Mouse (Mus musculus): ENCODE results near the gene Erf. TPM values are rescaled to one million over a fixed set of nuclear protein-coding genes. Genes with fewer than 3 reads are reported as not detected.
"Not testable (repeated sequence)": the region's sequence is repeated elsewhere in the genome, so short reads cannot be mapped to it uniquely, and the experiment has no call there.

Erf gene
- total RNA-seq, 2 experiments from 2014 or later, result 60.8 to 65.2 TPM

DNA sequence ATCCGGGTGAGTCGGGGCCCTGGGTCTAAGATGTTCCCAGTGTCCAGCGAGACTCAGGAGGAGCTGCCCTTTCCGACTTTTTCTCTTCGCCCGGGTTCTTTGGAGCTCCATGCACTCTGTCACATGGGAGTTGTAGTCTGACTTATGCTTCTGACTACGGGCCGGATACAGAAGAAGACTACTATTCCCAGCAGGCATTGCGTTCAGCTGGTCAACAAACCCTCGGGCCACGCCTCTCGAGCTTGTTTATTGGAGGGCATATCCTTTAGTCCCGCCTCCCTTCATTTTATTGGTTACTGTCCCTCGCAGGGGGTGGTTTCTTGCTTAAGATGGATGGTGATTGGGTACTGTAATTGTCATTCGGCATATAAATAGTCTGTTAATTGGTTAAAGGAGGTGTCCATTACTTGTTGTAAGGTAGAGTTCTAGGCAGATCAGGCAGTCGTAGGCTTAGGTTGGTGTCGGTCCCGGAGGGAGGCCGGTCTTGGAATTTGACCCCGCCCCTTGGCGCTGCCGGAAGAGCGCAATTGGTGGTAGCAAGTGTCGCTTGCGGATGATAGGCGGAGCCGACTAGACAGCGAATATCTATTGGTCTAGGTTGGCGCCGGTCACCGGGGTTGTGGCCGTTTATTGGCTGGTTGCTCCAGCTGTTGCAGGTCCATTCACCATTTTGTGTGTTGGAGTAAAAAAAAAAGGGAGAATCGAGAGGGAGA lies 17.3 kb upstream of the Erf start:
- DNase-seq (ENCODE audit: low spot score in 2 of 2), result peak; percentile 96 to 99

GRCm38 (mm10) chr7:25267301-25267750 lies 16.8 kb upstream of the Erf start, which contains the start of gene Cic:
Gene Cic, plus strand, starts transcription at chr7:25267704.
- DNase-seq (ENCODE audit: low spot score in 2 of 2), result peak; percentile 98 to 99

GRCm38 (mm10) chr7:25266180-25266962 lies 15.8 kb upstream of the Erf start:
- DNase-seq (ENCODE audit: low spot score in 2 of 2), result no peak

DNA sequence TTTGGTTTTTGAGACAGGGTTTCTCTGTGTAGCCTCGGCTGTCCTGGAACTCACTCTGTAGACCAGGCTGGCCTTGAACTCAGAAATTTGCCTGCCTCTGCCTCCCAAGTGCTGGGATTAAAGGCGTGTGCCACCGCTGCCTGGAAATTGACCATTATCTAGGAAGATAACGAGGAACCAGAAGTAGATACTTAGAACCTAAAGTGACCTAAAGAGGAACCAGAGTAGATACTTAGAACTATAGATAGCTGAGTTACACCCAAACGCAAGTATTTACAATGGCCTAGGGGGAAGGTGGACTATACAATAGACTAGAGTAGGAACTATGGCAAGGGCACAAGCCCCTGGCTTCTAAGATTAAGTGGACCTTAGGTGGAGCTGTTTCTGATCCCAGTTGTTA lies 15.2 kb upstream of the Erf start:
- DNase-seq (ENCODE audit: low spot score in 2 of 2), result not testable (repeated sequence)

DNA sequence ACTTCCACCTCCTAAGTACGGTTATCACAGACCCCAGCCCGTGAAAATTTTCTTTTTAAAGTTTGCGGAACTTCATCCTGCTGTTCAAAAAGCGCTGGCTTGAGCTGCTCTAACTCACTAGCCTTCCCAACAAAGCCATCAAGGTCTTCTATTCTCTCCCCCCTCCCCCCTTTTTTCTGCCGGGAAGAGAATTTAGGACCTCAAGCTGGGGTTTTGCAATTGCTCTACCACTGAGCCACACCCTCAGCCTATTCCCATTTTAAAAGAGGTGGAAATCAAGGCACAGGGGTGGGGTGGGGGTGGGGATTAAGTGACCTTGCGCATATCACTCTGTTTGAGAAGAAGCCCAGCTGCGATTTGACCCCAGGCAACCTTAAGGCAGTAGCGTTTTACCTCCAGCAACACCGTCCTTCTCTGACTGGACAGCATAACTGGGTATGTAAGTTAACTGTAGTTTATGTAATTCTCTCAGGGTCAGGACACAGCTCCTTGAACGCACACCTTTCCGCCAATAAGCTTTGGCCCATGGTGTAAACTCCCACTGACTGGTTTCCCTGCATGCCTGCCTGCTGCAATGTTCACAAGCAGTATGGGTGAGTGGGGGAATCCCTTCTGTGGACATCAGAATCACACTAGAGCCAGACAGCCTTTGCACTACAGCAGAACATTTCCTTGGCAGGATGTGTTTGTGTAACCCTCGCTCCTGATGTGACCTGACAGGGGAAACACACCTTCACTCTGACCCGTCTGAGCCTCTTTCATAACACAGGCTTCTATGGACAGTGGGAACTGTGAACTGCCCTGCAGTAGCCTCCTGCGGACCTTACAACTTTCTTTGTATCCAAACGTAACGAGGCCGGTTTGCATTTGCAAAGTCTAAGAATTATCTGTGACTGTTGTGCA lies 13.7 kb upstream of the Erf start:
- DNase-seq (ENCODE audit: low spot score in 2 of 2), result no peak

GRCm38 (mm10) chr7:25261896-25262295 lies 11.3 kb upstream of the Erf start:
- no peak for DNase-seq (ENCODE audit: low spot score in 2 of 2)

DNA sequence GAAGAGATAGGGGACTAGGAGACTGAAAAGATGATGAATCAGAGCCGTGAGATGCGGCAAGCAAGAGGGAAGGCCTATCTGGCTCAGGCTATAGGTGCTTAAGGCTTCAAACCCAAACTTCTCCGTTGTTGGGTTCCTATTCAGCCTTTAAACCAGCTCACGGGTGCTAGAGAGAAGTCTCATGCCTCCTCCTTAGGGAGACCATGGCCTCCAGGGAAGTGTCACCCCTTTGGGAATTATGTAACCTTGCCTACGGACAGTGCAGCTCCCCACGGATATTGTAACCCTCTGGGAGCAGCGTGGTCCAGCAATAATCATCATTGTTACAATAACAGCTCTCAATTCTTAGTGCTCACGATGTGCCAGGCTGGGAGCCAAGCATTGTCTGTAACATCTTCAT lies 1.3 kb upstream of the Erf start:
- peak in 1 of 2 experiments; percentile 37 for DNase-seq (ENCODE audit: low spot score in 2 of 2)

GRCm38 (mm10) chr7:25251071-25251791 lies 670 bp upstream of the Erf start:
- DNase-seq (ENCODE audit: low spot score in 2 of 2), result peak in 1 of 2 experiments; percentile 39

- peak; percentile 57 to 71 for DNase-seq (ENCODE audit: low spot score in 2 of 2)
Measured at GRCm38 (mm10) chr7:25249314-25250140, 1.0 kb downstream of the Erf start.

- no peak for DNase-seq (ENCODE audit: low spot score in 2 of 2)
Measured at GRCm38 (mm10) chr7:25248846-25249313, 1.7 kb downstream of the Erf start.

DNA sequence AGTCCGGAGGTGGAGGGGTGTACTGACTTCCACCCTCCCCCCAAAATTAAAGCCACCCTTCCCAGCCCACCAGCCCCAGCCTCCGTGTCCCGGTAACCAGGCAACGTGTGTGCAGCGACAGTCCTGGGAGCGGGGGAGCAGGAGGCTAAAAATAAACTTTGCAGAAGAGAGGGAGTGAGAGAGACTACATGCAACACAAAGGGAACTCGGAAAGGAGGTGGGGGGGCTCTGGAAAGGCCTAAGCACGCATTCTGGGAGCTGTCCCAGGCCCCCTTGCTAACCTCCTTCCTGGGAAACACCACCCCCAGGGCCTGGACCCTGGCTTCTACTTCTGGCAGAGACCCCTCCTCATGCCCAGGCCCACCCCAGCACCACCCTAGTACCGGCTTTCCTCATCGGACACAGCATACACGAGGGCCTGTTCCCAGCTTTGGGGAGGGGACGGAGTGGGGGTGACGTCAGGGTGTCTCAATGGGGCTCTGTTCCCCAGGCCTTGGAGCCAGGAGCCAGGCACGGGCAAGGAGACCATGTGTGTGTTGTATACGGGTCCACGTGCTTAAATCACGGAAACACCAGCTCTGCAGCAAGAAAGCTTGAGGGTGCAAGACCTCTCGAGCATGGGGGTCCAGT lies 2.4 kb downstream of the Erf start:
- DNase-seq (ENCODE audit: low spot score in 2 of 2), result peak; percentile 74 to 85

DNA sequence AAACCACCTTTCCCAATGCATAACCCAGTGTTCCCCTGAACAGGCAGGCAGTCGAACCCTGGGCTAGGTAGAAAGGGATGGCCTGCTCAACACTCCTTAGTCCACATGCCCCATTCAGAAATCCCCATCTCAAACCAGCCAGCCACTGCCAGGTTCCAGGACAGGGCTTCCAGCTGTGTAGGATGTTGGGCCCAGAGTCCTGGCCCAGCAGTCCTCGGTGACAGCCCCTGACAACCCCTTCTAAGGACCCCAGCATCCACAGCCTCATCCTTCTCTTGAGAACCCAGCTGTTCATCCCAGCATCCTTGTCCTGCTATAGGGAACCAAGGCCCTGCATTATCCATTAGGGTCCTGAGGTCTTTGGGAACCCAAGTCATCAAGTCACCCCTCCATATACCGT lies 3.1 kb downstream of the Erf start:
- no peak for DNase-seq (ENCODE audit: low spot score in 2 of 2)

DNA sequence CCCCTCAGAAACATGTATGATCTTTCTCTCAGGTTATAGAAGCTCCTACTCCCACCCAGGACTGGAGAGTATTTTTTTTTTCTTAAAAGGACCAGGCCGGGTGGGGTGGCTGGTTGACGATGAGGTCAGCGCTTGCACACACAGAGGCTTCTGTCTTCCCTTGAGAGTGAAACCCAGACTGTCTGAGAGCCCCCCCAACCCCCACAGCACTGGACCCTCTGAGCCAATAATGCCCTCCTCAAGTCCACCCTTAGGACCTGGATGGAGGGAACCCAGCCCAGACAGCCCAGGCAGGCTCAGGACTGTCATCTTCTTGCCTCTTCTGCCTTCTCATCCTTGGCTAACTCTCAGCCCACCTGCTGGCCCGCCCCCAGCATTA lies 3.8 kb downstream of the Erf start:
- no peak for DNase-seq (ENCODE audit: low spot score in 2 of 2)

GRCm38 (mm10) chr7:25246079-25246758 lies 4.3 kb downstream of the Erf start:
- peak; percentile 61 to 68 for DNase-seq (ENCODE audit: low spot score in 2 of 2)

- DNase-seq (ENCODE audit: low spot score in 2 of 2), result peak in 1 of 2 experiments; percentile 53
Measured at GRCm38 (mm10) chr7:25244562-25245369, 5.8 kb downstream of the Erf start.

GRCm38 (mm10) chr7:25243361-25243760 lies 7.2 kb downstream of the Erf start:
- DNase-seq (ENCODE audit: low spot score in 2 of 2), result no peak

DNA sequence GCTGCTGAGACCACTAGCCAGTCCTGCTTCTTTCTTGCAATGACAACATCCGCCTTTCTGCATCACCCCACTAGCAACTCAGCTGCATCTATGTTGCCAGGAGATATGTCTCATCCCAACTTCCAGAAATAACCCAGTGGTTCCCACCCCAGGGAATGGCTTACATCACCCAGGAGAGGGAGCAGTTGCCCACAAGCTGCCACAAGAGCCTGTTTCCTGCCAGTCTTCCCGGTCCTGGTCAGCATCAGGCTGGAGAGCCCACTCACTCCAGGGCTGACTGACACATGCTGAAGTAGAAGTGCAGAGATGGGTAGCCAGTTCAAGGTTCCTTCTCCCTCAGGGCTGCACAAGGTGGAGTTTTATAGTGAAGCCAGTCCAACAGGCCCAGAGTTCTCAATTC lies 9.5 kb downstream of the Erf start:
- DNase-seq (ENCODE audit: low spot score in 2 of 2), result peak; percentile 76 to 84

GRCm38 (mm10) chr7:25240631-25241030 lies 9.9 kb downstream of the Erf start:
- no peak for DNase-seq (ENCODE audit: low spot score in 2 of 2)

Data from left cerebral cortex, adult 18-20 months (tissue).